Mouse (Mus musculus) neural tube, embryonic 15.5 days (tissue): ENCODE results near the gene B3gnt7. TPM values are rescaled to one million over a fixed set of nuclear protein-coding genes. Genes with fewer than 3 reads are reported as not detected.

ENCODE experiments used
- ATAC-seq: fragments of 200-750 bp; cut with Nextera tagmentation; 2 replicates; pipeline ENCODE4 v1.8.0; 2017; ENCODE audit warnings: mild to moderate bottlenecking, moderate TSS enrichment, moderate library complexity; ENCODE audit not compliant: low FRiP score
- H3K27ac ChIP-seq: fragments of 300-500 bp; sonication (generic); replicated peaks from 2 replicates; pipeline ENCODE4 v1.5.1; 2015; ENCODE audit warnings: mild to moderate bottlenecking, inconsistent platforms
- H3K27me3 ChIP-seq: fragments of 300-500 bp; sonication (generic); replicated peaks from 2 replicates; pipeline ENCODE4 v1.6.1; 2015; ENCODE audit warnings: inconsistent platforms
- H3K36me3 ChIP-seq: fragments of 300-500 bp; sonication (generic); 2 replicates; pipeline ENCODE4 v1.6.1; 2015; ENCODE audit warnings: inconsistent platforms
- H3K4me1 ChIP-seq: fragments of 300-500 bp; sonication (generic); 2 replicates; pipeline ENCODE4 v1.6.1; 2015; ENCODE audit warnings: inconsistent platforms
- H3K4me2 ChIP-seq: fragments of 300-500 bp; sonication (generic); 2 replicates; pipeline ENCODE4 v1.6.1; 2015; ENCODE audit warnings: inconsistent platforms, mild to moderate bottlenecking, moderate library complexity
- H3K4me3 ChIP-seq: fragments of 300-500 bp; sonication (generic); replicated peaks from 2 replicates; pipeline ENCODE4 v1.5.1; 2015; ENCODE audit warnings: mild to moderate bottlenecking, inconsistent platforms
- H3K9ac ChIP-seq: fragments of 300-500 bp; sonication (generic); replicated peaks from 2 replicates; pipeline ENCODE4 v1.6.1; 2015; ENCODE audit warnings: mild to moderate bottlenecking, inconsistent platforms
- H3K9me3 ChIP-seq: fragments of 300-500 bp; sonication (generic); replicated peaks from 2 replicates; pipeline ENCODE4 v1.6.1; 2016; ENCODE audit warnings: inconsistent platforms
- WGBS: fragments of 180-500 bp; shearing (Covaris S2); methylation state at CpG from one replicate; pipeline ENCODE4 v1.1.7; 2015; ENCODE audit warnings: mixed read lengths; 5-methylcytosine and 5-hydroxymethylcytosine counted together
- polyA plus RNA-seq: library from polyadenylated mRNA; unstranded; fragments of >200 nt; fragmentation: Nextera tagmentation; extraction: Ambion mirVana; gene quantifications from 2 replicates; pipeline ENCODE4 v1.2.1, GENCODE M21; 2015

B3gnt7 gene
- polyA plus RNA-seq, 1 experiment from 2014 or later: 7.3 TPM

- H3K4me3 ChIP-seq: peak overlapping the region; percentile 75
- H3K9ac ChIP-seq: peak overlapping the region; percentile 75
- peaks cover 19% of the 10 kb centered on the region for H3K4me1 ChIP-seq
- under 1% methylated on average over 65 of the region's 65 CpGs for WGBS
- peak overlapping the region; percentile 45 for H3K27ac ChIP-seq
- peak; percentile 89 for ATAC-seq
- no peaks in the 10 kb centered on the region for H3K9me3 ChIP-seq
- H3K27me3 ChIP-seq: peaks cover 45% of the 10 kb centered on the region
- H3K4me2 ChIP-seq: peak overlapping the region; percentile 94
- no peaks in the 10 kb centered on the region for H3K36me3 ChIP-seq
These were observed 636 bp downstream of the B3gnt7 start for GRCm38 (mm10) chr1:86303063-86303872.

DNA sequence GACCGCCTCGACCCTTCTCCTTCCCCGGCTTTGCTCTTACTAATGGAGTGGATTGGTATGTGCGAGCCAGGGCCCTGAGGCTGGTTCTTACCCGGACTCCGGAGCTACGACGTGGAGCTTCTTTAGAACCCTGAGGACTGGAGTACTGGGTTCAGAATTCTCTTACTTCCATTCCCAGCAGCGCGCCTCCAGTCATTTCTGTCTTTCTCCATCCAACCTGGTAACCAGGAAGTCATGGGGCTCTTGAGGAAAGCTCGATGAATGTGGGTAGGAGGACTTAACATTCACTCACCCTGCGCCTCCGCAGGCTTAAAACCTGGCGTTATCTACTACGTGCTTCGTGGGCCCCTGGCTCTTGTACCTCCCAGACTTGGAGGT, 1.2 kb downstream of the B3gnt7 start:
- 2% methylated on average over 16 of the region's 16 CpGs for WGBS
- peaks cover 19% of the 10 kb centered on the region for H3K4me1 ChIP-seq
- H3K4me2 ChIP-seq: peak overlapping the region; percentile 94
- 0 out of 2 replicates have a peak overlapping the region, but pooled peaks have one; percentile 45 for H3K27ac ChIP-seq
- no peak for ATAC-seq
- peak overlapping the region; percentile 75 for H3K9ac ChIP-seq
- peak overlapping the region; percentile 75 for H3K4me3 ChIP-seq
- peaks cover 45% of the 10 kb centered on the region for H3K27me3 ChIP-seq
- no peaks in the 10 kb centered on the region for H3K36me3 ChIP-seq
- no peaks in the 10 kb centered on the region for H3K9me3 ChIP-seq

DNA sequence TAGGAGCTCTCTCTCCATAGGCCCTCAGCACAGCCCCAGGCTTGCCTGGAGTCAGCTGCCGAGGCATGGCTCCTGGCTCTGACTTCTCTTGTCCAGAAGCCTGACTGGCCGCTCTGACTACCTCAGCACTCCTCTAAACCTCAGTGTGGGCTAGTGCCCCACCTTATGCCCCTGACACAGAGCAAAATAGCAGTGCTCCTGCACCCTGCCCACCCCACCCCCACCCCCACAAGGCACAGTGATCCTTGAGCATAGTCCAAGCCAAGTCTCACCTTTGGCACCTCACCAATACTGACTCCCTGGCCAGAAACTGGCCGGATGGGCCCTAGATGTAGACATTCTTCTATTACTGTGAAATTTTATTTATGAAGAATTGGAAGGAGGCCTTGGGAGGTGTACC, 4.1 kb downstream of the B3gnt7 start:
- ATAC-seq: no peak
- peaks cover 19% of the 10 kb centered on the region for H3K4me1 ChIP-seq
- no peak overlapping the region for H3K27ac ChIP-seq
- no peaks in the 10 kb centered on the region for H3K36me3 ChIP-seq
- H3K27me3 ChIP-seq: peaks cover 35% of the 10 kb centered on the region
- no peak overlapping the region for H3K9ac ChIP-seq
- H3K4me2 ChIP-seq: no peak overlapping the region
- H3K9me3 ChIP-seq: no peaks in the 10 kb centered on the region
- no peak overlapping the region for H3K4me3 ChIP-seq
- WGBS: 96% methylated on average over 3 of the region's 3 CpGs

DNA sequence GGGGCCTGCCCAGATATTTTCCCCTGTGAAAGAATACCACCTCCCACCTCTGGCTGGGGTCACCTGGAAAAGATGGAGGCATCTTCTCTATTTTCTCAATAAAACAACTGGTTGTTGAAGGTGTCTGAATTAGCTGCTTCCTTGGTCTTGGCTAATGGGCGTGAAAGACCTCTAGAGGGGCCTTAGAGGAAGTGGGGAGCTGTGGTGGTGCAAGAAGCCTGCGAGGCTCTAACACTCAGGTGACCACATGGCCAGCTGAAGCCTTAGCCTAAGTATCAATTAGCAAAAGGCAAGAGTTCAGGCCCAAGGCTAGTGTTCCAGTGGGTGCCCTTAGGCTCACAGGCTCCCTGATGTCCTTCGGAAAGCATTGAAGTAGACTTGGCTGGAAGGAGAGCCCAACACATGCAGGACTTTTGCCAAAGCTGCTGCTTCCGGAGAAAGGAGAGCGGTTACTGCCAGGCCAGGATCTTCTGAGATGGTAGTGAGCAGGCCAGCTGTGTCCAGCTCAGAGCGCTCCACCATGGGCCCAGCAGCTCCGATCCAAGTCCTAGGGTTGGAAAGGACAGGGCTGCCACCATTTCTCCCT, 4.6 kb downstream of the B3gnt7 start:
- Histone ChIP-seq H3K9ac (no peak overlapping the region), H3K9me3 (no peaks in the 10 kb centered on the region), H3K4me1 (peaks cover 19% of the 10 kb centered on the region), H3K27ac (no peak overlapping the region), H3K36me3 (no peaks in the 10 kb centered on the region), H3K4me3 (no peak overlapping the region), H3K4me2 (no peak overlapping the region), H3K27me3 (peaks cover 29% of the 10 kb centered on the region)
- WGBS: 90% methylated on average over 7 of the region's 7 CpGs
- ATAC-seq: no peak

GRCm38 (mm10) chr1:86307871-86308641, 5.4 kb downstream of the B3gnt7 start:
- H3K9me3 ChIP-seq: no peaks in the 10 kb centered on the region
- H3K9ac ChIP-seq: no peak overlapping the region
- H3K4me1 ChIP-seq: peaks cover 15% of the 10 kb centered on the region
- H3K4me2 ChIP-seq: no peak overlapping the region
- H3K36me3 ChIP-seq: no peaks in the 10 kb centered on the region
- no peak for ATAC-seq
- WGBS: 36% methylated on average over 4 of the region's 4 CpGs
- H3K27ac ChIP-seq: no peak overlapping the region
- H3K4me3 ChIP-seq: no peak overlapping the region
- peaks cover 22% of the 10 kb centered on the region for H3K27me3 ChIP-seq

GRCm38 (mm10) chr1:86309270-86309833, 6.7 kb downstream of the B3gnt7 start:
- whole genome bisulfite sequencing: 95% methylated on average over 7 of the region's 7 CpGs
- H3K9ac ChIP-seq: no peak overlapping the region

GRCm38 (mm10) chr1:86310536-86311310, 8.1 kb downstream of the B3gnt7 start:
- Histone ChIP-seq H3K27ac (no peak overlapping the region), H3K4me1 (no peaks in the 10 kb centered on the region), H3K4me3 (no peak overlapping the region), H3K27me3 (no peaks in the 10 kb centered on the region), H3K36me3 (no peaks in the 10 kb centered on the region), H3K4me2 (no peak overlapping the region), H3K9ac (no peak overlapping the region), H3K9me3 (no peaks in the 10 kb centered on the region)
- WGBS: 20% methylated on average over 15 of the region's 15 CpGs
- ATAC-seq: no peak

More at GRCm38 (mm10) chr1:86309270-86309833, 6.7 kb downstream of the B3gnt7 start:
- ATAC-seq: no peak
- Histone ChIP-seq H3K4me1 (peaks cover 2% of the 10 kb centered on the region; the same call in 1 of the 2 replicates), H3K9me3 (no peaks in the 10 kb centered on the region), H3K27me3 (peaks cover 10% of the 10 kb centered on the region), H3K4me2 (no peak overlapping the region), H3K36me3 (no peaks in the 10 kb centered on the region), H3K4me3 (no peak overlapping the region), H3K27ac (no peak overlapping the region)

- no peak for ATAC-seq
- H3K36me3 ChIP-seq: no peaks in the 10 kb centered on the region
- H3K9ac ChIP-seq: no peak overlapping the region
- H3K27ac ChIP-seq: no peak overlapping the region
- no peaks in the 10 kb centered on the region for H3K4me1 ChIP-seq
- WGBS: 28% methylated on average over 10 of the region's 10 CpGs
- H3K27me3 ChIP-seq: no peaks in the 10 kb centered on the region
- H3K4me2 ChIP-seq: no peak overlapping the region
- H3K4me3 ChIP-seq: no peak overlapping the region
- no peaks in the 10 kb centered on the region for H3K9me3 ChIP-seq
These were observed 8.9 kb downstream of the B3gnt7 start for GRCm38 (mm10) chr1:86311467-86312005.

DNA sequence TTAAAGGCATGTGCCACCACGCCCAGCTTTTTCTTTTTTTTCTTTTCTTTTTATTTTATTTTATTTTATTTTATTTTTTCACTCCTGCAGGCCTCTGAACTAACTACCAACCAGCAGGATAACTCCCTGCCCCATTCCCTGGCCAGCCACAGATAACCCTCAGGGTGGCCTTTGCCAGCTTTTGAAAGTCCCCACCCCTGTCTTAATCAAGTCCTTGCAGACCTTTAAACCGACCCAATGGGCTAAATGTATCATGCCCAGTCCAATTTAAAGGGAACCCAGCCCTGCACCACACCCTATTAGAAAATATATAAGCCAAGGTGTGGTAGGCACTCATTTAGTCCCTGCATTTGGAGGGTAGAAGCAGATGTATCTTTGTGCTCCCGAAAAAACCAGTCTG, 9.6 kb downstream of the B3gnt7 start:
- WGBS: 87% methylated on average over 3 of the region's 3 CpGs
- H3K9me3 ChIP-seq: no peaks in the 10 kb centered on the region
- no peak overlapping the region for H3K4me3 ChIP-seq
- no peaks in the 10 kb centered on the region for H3K27me3 ChIP-seq
- H3K4me1 ChIP-seq: no peaks in the 10 kb centered on the region
- ATAC-seq: no peak
- no peaks in the 10 kb centered on the region for H3K36me3 ChIP-seq
- no peak overlapping the region for H3K27ac ChIP-seq
- H3K9ac ChIP-seq: no peak overlapping the region
- no peak overlapping the region for H3K4me2 ChIP-seq

DNA sequence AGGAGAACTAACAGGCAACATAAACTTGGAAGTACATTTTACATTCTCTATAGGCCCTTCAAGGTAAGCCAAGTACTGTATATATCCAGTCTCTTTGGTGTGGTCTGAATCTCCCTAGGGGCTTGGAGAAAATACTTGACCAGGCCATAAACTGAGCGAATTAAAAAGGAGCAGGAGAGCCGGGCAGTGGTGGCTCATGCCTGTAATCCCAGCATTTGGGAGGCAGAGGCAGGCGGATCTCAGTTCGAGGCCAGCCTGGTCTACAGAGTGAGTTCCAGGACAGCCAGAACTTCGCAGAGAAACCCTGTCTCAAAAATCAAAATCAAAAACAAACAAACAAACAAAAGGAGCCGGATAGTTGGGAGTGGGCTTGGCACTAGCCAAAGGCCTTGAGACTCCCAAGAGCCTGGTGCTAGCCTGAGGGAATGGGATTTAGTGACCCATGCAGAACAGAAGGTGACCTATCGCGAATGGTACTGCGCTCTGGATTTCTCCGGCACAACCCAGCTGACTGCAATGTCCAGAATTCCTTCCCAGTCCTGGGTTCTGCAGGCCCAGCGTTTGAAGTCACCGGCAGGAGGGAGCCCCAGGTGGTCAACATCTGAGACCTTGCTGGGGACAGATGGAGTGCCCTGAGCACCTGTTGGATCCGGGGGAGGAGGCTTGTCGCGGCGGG, 10.6 kb downstream of the B3gnt7 start:
- Histone ChIP-seq H3K27me3 (no peaks in the 10 kb centered on the region), H3K4me1 (no peaks in the 10 kb centered on the region), H3K4me2 (no peak overlapping the region), H3K9ac (no peak overlapping the region), H3K4me3 (no peak overlapping the region), H3K27ac (no peak overlapping the region), H3K36me3 (no peaks in the 10 kb centered on the region), H3K9me3 (no peaks in the 10 kb centered on the region)
- no peak for ATAC-seq
- 48% methylated on average over 16 of the region's 16 CpGs for WGBS
